Mouse (Mus musculus): ENCODE measurements around the gene Ptma.
"Not testable (repeated sequence)": the region's sequence is repeated elsewhere in the genome, so short reads cannot be mapped to it uniquely, and the experiment has no call there.

The Ptma gene

DNA sequence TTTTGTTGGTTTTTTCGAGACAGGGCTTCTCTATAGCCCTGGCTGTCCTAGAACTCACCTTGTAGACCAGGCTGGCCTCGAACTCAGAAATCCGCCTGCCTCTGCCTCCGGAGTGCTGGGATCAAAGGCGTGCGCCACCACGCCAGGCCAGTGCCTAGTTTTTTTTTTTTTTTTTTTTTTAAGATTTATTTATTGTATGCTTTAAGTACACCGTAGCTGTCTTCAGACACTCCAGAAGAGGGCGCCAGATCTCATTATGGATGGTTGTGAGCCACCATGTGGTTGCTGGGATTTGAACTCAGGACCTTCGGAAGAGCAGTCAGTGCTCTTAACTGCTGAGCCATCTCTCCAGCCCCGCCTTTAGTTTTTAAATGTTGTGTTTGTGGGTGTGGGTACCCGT, 13.1 kb downstream of the Ptma start:
- not testable (repeated sequence) for DNase-seq (ENCODE audit: low spot score in 2 of 2)

DNA sequence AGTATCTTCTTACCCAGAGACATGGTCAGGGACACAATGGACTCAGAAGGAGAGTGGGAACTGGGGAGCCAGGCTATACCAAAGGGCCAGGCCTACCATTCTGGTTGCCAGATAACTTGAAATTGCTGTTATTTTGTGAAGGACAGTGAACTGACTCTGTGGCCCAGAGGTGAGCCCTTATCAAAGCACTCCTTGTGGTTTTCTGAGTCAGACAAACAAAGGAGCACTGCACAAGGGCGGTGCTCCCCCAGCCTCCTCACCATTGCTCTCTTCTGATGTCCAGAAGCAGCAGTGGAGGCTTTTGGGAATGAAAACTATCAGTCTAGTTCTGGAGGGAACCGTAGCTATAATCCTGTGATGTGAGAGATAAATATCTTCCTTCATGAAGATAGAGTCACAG, 16.1 kb downstream of the Ptma start:
- DNase-seq (ENCODE audit: low spot score in 2 of 2): no peak

DNA sequence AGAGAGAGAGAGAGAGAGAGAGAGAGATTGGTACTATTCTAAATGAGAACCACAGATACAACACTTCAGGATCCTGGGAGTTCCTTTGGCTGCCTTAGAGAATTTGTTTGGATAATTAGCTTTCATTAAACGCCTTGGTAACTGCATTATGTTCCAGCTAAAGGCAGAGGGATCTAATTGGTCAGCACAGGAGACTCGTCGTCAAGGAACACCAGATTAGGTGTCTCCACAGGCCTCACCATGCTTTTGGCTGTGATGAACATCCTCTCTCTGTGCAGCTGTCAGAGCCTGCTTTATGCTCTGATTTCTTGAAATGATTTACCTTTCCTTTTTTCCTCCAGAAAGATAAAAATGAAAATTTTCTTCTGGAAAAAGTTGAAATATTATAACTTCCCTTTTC, 20.3 kb downstream of the Ptma start:
- no peak for DNase-seq (ENCODE audit: low spot score in 2 of 2)

GRCm38 (mm10) chr1:86551299-86551698, 24.8 kb downstream of the Ptma start:
- DNase-seq (ENCODE audit: low spot score in 2 of 2): no peak

GRCm38 (mm10) chr1:86551877-86552276, 25.4 kb downstream of the Ptma start:
- no peak for DNase-seq (ENCODE audit: low spot score in 2 of 2)

GRCm38 (mm10) chr1:86555665-86556064, 29.1 kb downstream of the Ptma start:
- DNase-seq (ENCODE audit: low spot score in 2 of 2): no peak

DNA sequence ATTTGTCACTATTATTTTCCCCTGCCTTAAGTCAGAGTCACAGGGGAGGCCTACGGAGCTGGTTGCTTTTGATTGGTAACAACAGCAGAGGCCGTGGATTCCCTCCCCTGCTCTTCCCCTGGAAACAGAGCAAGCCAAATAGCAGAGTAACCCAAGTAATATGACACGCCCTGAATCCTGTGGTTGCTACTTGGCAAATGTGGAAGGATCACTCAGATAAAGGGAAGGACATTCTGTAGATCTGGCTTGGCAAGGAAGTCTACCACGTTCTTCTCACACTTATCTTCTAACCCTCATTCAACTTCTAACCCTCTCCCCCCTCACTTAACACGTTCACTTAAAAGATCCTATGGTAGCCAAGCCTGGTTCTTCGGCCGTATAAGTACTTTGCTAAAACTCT, 31.3 kb downstream of the Ptma start:
- no peak for DNase-seq (ENCODE audit: low spot score in 2 of 2)

- DNase-seq (ENCODE audit: low spot score in 2 of 2): no peak
Observed at GRCm38 (mm10) chr1:86559232-86559631, 32.7 kb downstream of the Ptma start.

GRCm38 (mm10) chr1:86562663-86563062, 36.1 kb downstream of the Ptma start:
- DNase-seq (ENCODE audit: low spot score in 2 of 2): no peak

DNA sequence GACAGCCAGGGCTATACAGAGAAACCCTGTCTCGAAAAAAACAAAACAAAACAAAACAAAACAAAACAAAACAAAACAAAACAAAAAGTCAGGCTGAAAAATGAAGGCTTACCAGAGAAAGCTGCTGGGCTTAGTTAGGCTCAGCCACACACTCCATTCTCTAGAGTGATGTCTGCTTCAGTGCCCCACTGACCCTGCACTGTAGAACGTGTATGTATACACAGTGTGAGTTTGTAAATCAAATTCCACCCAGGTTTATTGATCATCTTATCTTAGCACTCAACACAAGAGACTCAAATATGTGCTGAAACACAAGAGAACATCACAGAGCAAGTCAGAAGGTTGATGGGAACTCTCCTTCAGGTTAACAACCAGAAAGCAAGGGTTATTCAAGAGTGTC, 41.9 kb downstream of the Ptma start:
- no peak for DNase-seq (ENCODE audit: low spot score in 2 of 2)

GRCm38 (mm10) chr1:86569292-86569860, 42.9 kb downstream of the Ptma start:
- DNase-seq (ENCODE audit: low spot score in 2 of 2): no peak

DNA sequence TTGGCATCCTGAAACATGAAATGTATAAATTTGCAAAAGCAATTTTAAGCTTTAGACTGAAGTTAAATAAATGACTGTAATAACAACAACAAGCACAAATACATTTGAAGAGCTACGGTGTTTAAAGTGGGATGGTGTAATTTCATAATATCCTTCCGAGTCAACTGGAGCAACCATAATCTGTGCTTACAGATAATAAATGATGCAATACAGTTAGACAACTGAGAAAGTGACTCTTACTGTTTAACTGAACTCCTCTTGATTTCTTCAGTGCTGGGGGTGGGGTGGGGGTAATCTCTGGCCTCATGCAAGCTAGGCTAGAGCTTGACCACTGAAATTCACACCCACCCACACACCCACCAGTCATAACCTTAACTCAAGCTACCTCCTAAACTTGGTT, 44.9 kb downstream of the Ptma start:
- DNase-seq (ENCODE audit: low spot score in 2 of 2): no peak

DNA sequence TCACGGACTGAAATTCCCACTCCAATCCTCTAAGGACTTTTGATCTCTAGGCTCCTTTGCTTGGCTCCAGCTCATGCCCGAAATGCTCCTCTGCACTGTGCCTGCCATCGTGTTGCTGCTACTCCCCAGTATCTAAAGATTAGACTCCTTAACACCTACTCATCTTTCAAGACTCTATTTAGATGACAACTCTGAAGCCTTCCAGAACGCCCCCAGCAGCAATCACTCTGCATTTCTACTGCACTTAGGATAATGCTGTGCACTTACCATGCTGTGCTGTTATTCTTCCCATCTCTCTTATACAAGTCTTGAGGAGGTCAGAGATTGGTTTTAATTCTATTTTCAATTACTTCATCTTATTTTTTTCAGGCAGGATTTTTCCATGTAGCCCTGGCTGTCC, 45.4 kb downstream of the Ptma start:
- no peak for DNase-seq (ENCODE audit: low spot score in 2 of 2)
